Mouse (Mus musculus) A20 (cell line): ENCODE results near the gene Gabarap.

ENCODE experiments used
- DNase-seq: peaks from one replicate; pipeline ENCODE4 v3.0.0-alpha.2; 2011; ENCODE audit warnings: low read depth, low spot score

Gene Gabarap

DNA sequence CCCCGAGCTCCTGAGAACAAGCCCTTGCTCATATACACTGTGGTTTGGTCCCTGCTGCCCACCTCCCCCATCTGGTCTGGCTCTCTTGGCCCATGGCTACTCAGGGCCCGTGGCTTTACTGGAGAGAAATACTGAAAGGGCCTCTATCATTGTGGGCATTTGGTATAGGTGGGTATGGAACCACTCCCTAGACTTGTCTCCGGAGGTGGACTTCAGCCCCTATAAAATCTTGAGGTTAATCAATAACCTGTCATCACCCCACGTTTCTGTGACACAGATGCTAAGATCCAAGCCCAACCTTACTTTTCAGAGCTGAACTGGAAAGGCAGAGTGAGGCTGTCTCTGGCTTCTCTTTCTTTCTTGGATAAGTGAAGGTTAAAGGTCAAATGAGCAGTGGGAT lies 22.1 kb upstream of the Gabarap start:
- DNase-seq, result no peak

DNA sequence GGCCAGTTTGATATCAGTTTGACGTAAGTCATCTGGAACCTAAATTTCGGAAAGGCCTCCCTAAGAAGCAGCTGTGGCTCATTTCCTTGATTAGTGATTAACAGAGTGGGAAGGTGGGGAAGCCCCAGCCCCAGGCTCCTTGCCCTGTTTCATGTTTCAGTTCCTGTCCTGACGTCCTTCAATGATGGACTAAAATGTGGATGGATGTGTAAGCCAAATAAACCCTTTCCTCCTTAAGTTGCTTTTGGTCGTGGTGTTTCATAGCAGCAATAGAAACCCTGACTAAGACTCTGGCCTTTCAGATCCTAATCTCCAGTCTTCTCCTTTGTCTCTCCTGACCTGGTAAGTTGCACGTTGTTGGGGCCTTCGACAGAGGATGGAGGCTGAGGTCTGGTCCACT lies 20.7 kb upstream of the Gabarap start:
- DNase-seq, result no peak

DNA sequence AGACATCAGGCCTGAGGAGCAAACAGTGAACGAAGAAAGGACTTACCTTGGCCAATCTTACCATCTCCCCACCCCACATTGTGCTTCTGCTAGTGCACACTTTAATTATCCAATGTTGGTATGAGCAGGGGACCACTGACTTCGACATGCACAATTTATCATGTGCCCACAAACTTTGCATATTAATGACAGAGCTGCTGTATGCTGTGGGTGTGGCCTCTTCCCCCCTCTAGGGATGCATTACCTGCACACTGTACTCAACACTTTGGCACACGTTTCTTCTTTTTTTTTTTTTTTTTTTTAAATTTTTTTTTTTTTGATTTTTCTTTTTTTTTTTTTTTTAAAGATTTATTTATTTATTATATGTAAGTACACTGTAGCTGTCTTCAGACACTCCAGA lies 20.2 kb upstream of the Gabarap start:
- DNase-seq, result peak; percentile 31

DNA sequence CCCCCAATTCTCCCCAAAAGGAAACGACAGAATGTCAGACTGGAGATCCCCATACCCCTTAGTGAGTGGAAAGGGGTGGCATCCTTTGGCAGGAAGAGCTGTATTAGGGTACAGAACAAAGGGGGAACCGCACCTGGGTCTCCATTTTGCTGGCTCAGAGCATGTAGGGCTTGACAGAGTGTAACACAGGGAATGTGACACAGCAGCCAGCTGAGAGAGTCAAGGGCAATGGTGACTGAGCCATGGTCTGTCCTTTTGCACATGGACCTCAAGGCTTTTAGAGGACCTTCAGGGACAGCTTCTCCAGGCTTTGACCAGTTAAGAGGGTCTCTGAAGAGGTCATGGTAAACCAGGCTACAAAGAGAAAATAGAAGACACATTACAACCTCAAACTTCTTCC lies 16.0 kb upstream of the Gabarap start:
- no peak for DNase-seq

DNA sequence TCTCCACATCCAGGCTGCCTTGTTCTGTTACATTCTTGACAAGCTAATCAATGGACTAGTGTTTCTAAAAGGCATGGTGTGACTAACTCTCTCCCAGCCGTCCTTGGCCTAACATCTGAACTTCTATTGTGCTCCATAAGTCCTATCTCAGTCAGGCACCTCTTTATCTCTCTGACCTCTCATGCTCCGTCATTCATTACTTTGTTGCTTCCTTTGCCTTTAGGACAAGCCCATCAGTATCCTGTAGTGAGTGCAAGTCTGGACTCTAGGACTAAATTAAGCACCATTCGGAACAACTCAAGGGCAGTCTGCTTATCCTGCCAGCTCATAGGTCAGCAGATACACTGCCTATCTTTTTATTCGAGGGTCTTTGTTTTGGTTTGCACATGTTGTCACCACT lies 14.7 kb upstream of the Gabarap start:
- DNase-seq, result no peak

DNA sequence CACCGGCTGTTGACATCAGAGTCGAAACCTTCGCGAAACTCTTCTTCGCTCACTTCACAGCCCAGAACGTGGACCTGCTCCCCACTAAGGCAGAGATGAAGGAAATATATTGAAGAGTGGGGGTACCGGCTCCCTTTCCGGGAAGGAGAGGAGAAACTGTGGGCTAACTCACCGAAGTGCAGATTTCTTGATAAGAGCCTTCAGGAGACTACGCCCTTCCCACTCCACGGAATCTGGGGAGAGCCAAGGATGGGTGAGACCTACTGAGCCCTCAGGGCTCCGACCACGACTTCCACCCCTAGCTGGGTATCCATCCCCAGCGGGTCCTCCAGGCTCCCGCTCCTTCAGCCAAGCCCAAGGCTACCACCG lies 11.1 kb upstream of the Gabarap start:
- DNase-seq, result no peak

GRCm38 (mm10) chr11:69980196-69981140 lies 10.5 kb upstream of the Gabarap start:
- peak; percentile 96 for DNase-seq

DNA sequence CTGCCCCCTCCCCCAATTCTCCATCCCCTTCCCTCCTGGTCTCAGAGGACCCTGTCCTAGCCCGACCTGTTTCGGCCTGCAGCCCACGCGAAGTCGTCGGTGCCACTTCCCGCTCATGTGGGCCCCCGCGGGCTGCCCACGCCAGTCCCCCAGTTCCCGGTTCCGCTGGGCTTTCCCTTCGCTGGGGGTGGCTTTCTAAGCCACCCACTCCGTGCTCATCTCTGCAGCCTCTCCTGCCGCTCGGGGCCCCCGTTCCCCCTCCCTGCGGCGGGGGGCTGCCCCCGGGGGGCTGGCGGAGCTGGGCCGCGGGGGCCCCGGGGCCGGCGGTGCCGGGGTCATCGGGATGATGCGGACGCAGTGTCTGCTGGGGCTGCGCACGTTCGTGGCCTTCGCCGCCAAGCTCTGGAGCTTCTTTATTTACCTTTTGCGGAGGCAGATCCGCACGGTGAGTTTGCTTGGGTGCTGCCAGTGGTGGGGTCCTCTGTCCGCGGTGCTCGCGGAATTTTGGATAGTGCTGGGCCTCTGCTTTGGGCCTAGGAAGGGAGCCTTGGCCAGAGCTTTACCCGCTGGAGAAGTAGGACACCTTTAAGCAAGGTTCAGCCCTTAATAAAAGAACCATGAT lies 9.7 kb upstream of the Gabarap start, which contains the start of gene Ctdnep1:
Gene Ctdnep1, plus strand, starts transcription at position 16 of the 622 bp plus-strand sequence.
- peak; percentile 59 for DNase-seq

DNA sequence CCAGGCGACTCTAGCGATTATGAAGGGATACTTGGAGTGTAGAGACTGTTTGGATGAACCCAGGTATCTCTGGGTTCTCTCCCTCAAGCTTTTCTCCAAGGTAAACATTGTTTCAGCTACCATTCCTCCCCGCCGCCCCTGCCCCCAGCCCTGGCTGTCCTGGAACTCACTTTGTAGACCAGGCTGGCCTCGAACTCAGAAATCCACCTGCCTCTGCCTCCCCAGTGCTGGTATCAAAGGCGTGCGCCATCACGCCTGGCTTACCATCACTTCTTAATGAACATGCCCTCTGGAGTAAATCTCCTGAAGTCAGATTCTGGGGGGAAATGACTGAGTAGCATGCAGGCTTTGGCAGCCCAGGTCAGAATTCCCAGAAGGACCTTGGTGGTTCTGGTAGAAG lies 8.7 kb upstream of the Gabarap start, which contains the start of gene Elp5:
Gene Elp5, minus strand, starts transcription at position 293 of the 400 bp plus-strand sequence.
- DNase-seq, result no peak

DNA sequence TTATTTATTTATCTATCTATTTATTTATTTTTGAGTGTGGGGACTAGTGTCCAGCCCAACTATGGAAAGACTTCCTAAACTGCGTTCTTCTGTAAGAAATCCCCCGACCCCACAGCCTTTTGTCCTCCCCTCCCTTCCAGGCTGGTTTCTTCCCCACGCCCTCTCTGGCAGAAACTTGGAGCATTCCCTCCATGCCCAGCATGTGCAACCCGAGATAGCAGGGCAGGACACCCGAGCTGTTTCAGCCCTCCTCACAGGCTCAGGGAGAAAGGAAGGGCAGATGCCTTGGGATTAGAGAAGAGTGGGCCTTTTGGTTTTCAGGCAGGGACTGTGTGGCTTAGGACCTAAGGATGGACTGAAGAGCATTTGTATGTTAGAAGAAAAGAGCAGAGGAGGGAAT lies 8.1 kb upstream of the Gabarap start:
- DNase-seq, result no peak

- no peak for DNase-seq
Observed at GRCm38 (mm10) chr11:69983377-69983776, 7.6 kb upstream of the Gabarap start.

GRCm38 (mm10) chr11:69984431-69984830 lies 6.5 kb upstream of the Gabarap start:
- DNase-seq, result no peak

- DNase-seq, result no peak
Observed at GRCm38 (mm10) chr11:69989949-69990348, 994 bp upstream of the Gabarap start.

DNA sequence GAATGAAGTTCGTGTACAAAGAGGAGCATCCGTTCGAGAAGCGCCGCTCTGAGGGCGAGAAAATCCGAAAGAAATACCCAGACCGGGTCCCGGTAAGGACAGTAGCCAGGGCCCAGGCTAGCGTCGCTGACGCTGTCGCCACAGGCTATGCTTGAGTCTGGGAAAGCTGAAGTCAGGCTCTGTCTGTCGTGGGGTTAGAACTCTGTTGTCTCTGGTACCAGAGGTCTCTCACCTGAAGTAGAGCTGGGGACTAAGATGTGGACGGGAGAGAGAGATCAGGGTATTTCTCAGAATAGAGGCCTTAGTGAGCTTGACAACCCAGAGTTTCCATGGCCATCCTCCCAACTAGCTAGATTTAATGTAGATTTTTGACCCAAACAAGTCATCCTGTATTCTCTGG lies 768 bp downstream of the Gabarap start:
- DNase-seq, result no peak

GRCm38 (mm10) chr11:69992396-69992795 lies 1.5 kb downstream of the Gabarap start:
- no peak for DNase-seq

DNA sequence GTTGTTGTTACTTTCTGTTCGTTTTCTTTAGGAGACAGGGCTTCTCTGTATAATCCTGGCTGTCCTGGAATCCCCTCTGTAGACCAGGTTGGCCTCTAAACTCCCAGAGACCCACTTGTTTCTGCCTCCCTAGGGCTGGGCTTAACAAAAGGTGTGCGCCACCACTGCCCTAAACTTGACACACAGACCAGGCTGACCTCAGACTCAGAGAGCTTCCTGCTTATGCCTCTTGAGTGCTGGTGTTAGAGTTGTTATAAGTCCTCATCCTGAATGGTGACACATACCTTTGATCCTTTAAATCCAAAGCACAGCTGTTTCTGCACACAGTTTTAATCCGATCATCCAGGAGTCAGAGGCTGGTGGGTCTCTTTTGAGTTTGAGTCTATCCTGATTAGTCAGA lies 2.0 kb downstream of the Gabarap start:
- no peak for DNase-seq

- peak; percentile 71 for DNase-seq
Observed at GRCm38 (mm10) chr11:69994401-69995090, 3.6 kb downstream of the Gabarap start.

DNA sequence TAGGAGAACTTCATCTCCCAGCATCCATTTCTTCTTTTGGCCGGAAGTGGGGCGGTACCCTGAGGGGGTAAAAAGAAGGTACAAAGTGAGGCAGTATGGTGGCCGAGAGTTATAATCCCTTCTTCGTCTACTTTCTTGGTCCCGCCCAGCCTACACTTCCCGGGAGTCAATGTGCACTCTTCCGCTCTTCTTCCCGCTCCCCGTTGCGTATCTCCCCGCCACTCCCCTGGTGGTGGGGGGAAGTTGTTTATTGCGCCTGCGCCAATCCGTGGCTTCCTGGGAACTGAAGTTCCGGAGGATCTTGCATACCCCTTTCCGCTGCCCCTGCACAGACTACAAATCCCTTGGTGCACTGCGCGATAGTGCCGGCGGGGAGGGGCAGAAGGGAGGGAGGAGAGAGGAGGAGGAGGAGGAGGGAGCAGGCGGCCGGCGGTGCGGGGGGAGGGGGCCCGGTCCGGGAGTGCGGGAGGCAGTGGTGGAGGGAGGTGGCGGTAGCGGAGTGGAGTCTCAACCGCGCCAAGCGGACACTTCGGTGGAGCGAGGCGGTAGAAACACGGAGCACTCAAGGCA lies 4.5 kb downstream of the Gabarap start, which contains the start of gene Phf23:
Gene Phf23, plus strand, starts transcription at position 387 of the 570 bp plus-strand sequence.
- peak; percentile 99 for DNase-seq

DNA sequence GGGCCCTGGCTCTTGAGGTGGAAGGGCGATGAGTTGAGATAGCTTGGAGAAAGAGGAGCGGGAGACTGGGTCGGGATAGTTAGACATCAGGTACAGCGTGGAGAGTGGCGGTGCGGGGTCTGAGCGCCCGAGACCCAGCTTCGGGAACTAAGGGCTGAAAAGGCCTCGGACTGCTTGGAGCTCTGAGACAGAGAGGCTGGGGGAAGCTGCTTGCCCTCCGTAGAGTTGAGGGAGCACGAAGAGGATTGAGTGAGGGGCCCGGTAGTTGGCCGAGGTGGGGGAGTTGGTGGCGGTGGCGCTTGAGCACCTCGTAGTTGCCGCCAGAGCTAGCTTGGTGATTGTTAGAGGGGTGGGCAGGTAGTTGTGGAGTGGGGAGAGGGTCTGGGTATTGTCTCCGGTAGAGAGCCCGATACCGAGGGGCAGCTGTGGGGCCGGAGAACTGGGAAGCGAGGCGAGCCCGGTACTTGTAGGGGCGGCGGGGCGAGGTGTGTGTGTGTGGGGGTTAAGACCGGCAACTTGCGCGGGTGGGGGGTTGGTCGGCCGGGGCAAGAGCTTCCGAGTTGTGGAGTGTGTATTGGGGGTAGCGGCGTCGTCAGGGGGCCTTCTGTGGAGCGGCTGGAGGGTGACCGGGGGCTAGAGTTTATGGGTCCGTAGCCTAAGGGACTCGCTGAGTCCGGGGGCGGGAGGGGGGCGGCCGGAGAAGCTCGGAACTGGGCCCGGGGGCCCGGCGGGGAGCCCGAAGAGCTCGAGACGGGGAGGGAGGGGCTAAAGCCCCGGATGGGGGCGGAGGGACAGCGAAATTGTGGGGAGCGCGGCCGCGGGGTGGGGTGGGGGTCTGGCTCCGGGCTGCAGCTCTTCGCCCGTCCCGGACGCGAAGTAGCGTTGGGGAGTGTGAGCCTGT lies 5.5 kb downstream of the Gabarap start:
- DNase-seq, result peak; percentile 80

GRCm38 (mm10) chr11:69997070-69997509 lies 6.1 kb downstream of the Gabarap start:
- DNase-seq, result peak; percentile 90
